Mouse (Mus musculus) thymus, adult 2 months (tissue): ENCODE data around the gene Gtpbp1. TPM values are rescaled to one million over a fixed set of nuclear protein-coding genes. Genes with fewer than 3 reads are reported as not detected.

Source experiments
- DNase-seq: peaks from one replicate; pipeline ENCODE4 v3.0.0; 2021
- H3K27ac ChIP-seq: fragments of 200-500 bp; 2 replicates; pipeline ENCODE4 v1.5.1; 2012; ENCODE audit warnings: low read length, control low read depth; ENCODE audit not compliant: control insufficient read depth, insufficient read depth
- H3K27me3 ChIP-seq: fragments of 200-500 bp; 2 replicates; pipeline ENCODE4 v1.6.1; 2012; ENCODE audit warnings: mild to moderate bottlenecking, low read length, moderate library complexity, mixed read lengths; ENCODE audit not compliant: control insufficient read depth, insufficient read depth
- H3K36me3 ChIP-seq: fragments of 200-500 bp; 2 replicates; pipeline ENCODE4 v1.6.1; 2012; ENCODE audit warnings: mild to moderate bottlenecking, low read length, moderate library complexity; ENCODE audit not compliant: control insufficient read depth, insufficient read depth
- H3K4me1 ChIP-seq: fragments of 200-500 bp; replicated peaks from 2 replicates; pipeline ENCODE4 v1.6.1; 2012; ENCODE audit warnings: low read length; ENCODE audit not compliant: control insufficient read depth, insufficient read depth
- H3K4me3 ChIP-seq: fragments of 200-500 bp; 2 replicates; pipeline ENCODE4 v1.5.1; 2012; ENCODE audit warnings: mild to moderate bottlenecking, low read length, control low read depth, moderate library complexity; ENCODE audit not compliant: control insufficient read depth, insufficient read depth
- CTCF ChIP-seq: fragments of 200-500 bp; IDR thresholded peaks from 2 replicates; pipeline ENCODE4 v1.5.1; 2012; ENCODE audit warnings: mild to moderate bottlenecking, control low read depth, low read length, moderate library complexity, borderline replicate concordance; ENCODE audit not compliant: control insufficient read depth, poor library complexity, insufficient read depth; ENCODE audit errors: extremely low read depth
- POLR2A ChIP-seq: fragments of 200-500 bp; IDR thresholded peaks from 2 replicates; pipeline ENCODE4 v1.6.1; 2012; ENCODE audit warnings: mild to moderate bottlenecking, low read length, control low read depth, moderate library complexity; ENCODE audit not compliant: control insufficient read depth, poor library complexity, insufficient read depth; ENCODE audit errors: extremely low read depth
- WGBS: fragments of 180-500 bp; shearing (Covaris S2); methylation state at CpG from one replicate; pipeline ENCODE4 v1.1.7; 2018; 5-methylcytosine and 5-hydroxymethylcytosine counted together
- polyA plus RNA-seq: library from polyadenylated mRNA; depleted of rRNA; stranded (reverse); fragments of >200 nt; gene quantifications from 2 replicates; pipeline ENCODE4 v1.2.3, GENCODE M21; 2012

Gene Gtpbp1
- polyA plus RNA-seq, 1 experiment = 91.3 TPM

- WGBS = 12% methylated on average over 24 of the region's 24 CpGs
- Histone ChIP-seq H3K36me3 (no peaks in the 10 kb centered on the region), H3K4me3 (peak overlapping the region; percentile 41), H3K27ac (no peak overlapping the region), H3K27me3 (no peaks in the 10 kb centered on the region), H3K4me1 (peaks cover 35% of the 10 kb centered on the region)
- DNase-seq = no peak
- TF ChIP-seq CTCF (no peak), POLR2A (no peak)
Measured at GRCm38 (mm10) chr15:79689662-79690425, 801 bp upstream of the Gtpbp1 start.

GRCm38 (mm10) chr15:79691023-79691508, 421 bp downstream of the Gtpbp1 start:
- no peak for TF ChIP-seq POLR2A
- TF ChIP-seq CTCF = no peak
- Histone ChIP-seq H3K27ac (no peak overlapping the region), H3K4me3 (peak overlapping the region; percentile 83), H3K4me1 (peaks cover 33% of the 10 kb centered on the region), H3K36me3 (no peaks in the 10 kb centered on the region; the same call in 1 of the 2 replicates), H3K27me3 (no peaks in the 10 kb centered on the region)
- no peak for DNase-seq
- under 1% methylated on average over 51 of the region's 53 CpGs for WGBS

DNA sequence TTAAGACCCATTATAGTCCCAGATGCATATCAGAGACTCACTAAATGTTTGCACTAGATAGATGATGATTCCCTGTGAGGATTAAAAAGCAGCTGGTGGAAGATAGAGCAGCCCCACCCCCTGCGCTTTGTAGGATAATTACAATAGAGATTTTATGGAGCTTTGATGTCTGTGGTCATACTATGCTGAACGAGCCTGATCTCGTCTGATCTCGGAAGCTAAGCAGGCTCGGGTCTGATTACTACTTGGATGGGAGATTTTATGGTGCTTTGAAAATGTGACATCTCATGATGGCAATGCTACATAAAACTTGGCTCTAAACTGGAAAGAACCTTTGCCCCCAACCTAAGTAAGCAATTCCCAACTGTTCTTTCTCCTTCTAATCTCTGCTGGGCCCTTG, 1.7 kb downstream of the Gtpbp1 start:
- H3K4me3 ChIP-seq = no peak overlapping the region
- H3K4me1 ChIP-seq = peaks cover 26% of the 10 kb centered on the region

GRCm38 (mm10) chr15:79693740-79694139, 3.1 kb downstream of the Gtpbp1 start:
- 2% methylated on average over 11 of the region's 11 CpGs for WGBS
- Histone ChIP-seq H3K27me3 (no peaks in the 10 kb centered on the region), H3K4me3 (peak overlapping the region; percentile 38), H3K27ac (peak overlapping the region; percentile 84), H3K4me1 (peaks cover 26% of the 10 kb centered on the region), H3K36me3 (no peaks in the 10 kb centered on the region; the same call in 1 of the 2 replicates)
- peak; percentile 71 for DNase-seq
- TF ChIP-seq CTCF (no peak), POLR2A (peak; percentile 67)

More for the DNA sequence above, 1.7 kb downstream of the Gtpbp1 start:
- Histone ChIP-seq H3K27me3 (no peaks in the 10 kb centered on the region), H3K36me3 (no peaks in the 10 kb centered on the region; the same call in 1 of the 2 replicates), H3K27ac (no peak overlapping the region)
- 61% methylated on average over 5 of the region's 5 CpGs for WGBS
- DNase-seq = no peak
- no peak for TF ChIP-seq CTCF
- TF ChIP-seq POLR2A = no peak

DNA sequence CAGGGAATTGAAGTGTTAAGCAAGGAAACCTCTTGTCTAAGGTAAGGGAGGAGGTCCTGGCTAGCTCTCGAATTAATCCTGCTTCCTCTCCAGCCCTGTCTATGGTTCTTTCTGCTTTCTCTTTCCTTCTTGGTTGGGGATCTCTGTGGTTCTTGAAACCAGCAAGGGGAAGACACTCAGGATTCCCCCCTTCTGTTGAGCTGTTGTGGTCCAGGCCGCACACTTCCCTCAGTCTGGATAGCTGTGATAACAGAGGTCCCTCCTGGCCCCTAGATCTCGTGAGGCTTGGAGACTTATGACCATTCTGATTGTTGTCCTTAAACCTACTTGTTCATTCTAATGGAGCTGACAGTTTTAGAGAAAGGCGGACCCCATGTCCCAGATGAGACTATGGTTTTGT, 3.9 kb downstream of the Gtpbp1 start:
- H3K4me3 ChIP-seq = 0 out of 2 replicates have a peak overlapping the region, but pooled peaks have one; percentile 38
- TF ChIP-seq CTCF = no peak
- TF ChIP-seq POLR2A = no peak
- 50% methylated on average over 4 of the region's 4 CpGs for WGBS

GRCm38 (mm10) chr15:79695516-79695915, 4.9 kb downstream of the Gtpbp1 start:
- WGBS = 84% methylated on average over 3 of the region's 3 CpGs
- TF ChIP-seq POLR2A = no peak
- no peak for TF ChIP-seq CTCF
- no peak overlapping the region for H3K27ac ChIP-seq
- no peak overlapping the region for H3K4me3 ChIP-seq
- H3K36me3 ChIP-seq = no peaks in the 10 kb centered on the region; the same call in 1 of the 2 replicates
- peaks cover 23% of the 10 kb centered on the region for H3K4me1 ChIP-seq
- H3K27me3 ChIP-seq = no peaks in the 10 kb centered on the region
- no peak for DNase-seq

More for the DNA sequence above, 3.9 kb downstream of the Gtpbp1 start:
- DNase-seq = no peak
- Histone ChIP-seq H3K36me3 (no peaks in the 10 kb centered on the region; the same call in 1 of the 2 replicates), H3K27ac (peak overlapping the region; percentile 84), H3K27me3 (no peaks in the 10 kb centered on the region), H3K4me1 (peaks cover 26% of the 10 kb centered on the region)
